Mouse (Mus musculus) adrenal gland, postnatal 4 days (tissue): Measurements from ENCODE around the gene Zar1l. TPM values are rescaled to one million over a fixed set of nuclear protein-coding genes. Genes with fewer than 3 reads are reported as not detected.
"Not testable (repeated sequence)": the region's sequence is repeated elsewhere in the genome, so short reads cannot be mapped to it uniquely, and the experiment has no call there.

ENCODE experiments used
- DNase-seq, 2 experiments: peaks; one replicate each; pipeline ENCODE4 v3.0.0; 2021 to 2022; ENCODE audit warnings: low spot score in 2 of 2, mixed read lengths in 2 of 2
- long read RNA-seq, 2 experiments: library from polyadenylated mRNA; stranded (forward); transcript quantifications; one replicate each; pipeline ENCODE4 v2.0.0; 2021
- total RNA-seq, 2 experiments: library from RNA; stranded (reverse); gene quantifications; 2 replicates each; pipeline ENCODE4 v1.2.3; 2021

Zar1l gene
- total RNA-seq = not detected
- long read RNA-seq, experiment 1 = 0 reads
- long read RNA-seq, experiment 2 = 0 reads

DNA sequence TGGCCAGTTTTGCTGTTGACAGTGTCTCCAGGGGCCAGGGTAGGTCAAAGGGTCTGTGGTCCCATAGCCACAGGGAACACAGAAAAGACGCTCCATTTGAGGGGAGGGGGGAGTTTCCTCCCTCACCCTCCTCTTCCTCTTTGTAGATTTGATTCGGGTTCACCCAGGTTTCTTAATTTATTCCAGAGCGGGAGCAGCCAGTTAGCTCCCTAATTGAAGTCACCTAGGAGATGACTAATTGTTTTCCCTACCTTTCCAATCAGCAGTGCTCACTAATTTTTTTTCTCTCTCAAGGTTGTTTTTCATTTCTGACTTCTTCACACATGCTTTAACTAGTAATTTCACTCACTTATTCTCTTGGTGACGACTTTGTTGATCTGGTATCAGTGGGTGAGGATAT lies at the start of gene Zar1l:
TSS of gene Zar1l (minus strand) at position 101 of the 400 bp plus-strand sequence.
- no peak for DNase-seq

GRCm38 (mm10) chr5:150566971-150567370 lies 49.0 kb upstream of the Zar1l start:
- no peak for DNase-seq

DNA sequence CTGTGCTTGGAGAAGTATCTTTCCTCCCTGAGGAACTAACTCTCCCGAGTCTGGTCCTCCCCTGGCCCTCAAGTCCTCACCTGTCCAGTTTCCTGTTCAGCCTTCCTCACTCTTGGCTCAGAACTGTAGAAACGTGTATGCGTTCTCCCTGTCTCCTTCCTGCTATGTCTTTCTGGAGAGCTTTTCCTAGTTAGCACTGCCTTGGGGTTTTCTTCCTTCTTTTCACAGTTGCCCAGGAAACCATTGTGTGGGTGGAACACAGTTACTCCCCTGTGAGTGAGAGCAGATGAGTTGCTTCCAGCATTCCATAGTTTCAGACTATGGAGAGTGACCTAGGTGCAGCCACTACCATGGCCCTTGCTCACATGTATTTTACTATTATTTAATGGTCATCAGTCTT lies 48.3 kb upstream of the Zar1l start:
- no peak for DNase-seq

GRCm38 (mm10) chr5:150564426-150564825 lies 46.5 kb upstream of the Zar1l start:
- no peak for DNase-seq

- DNase-seq = no peak
Measured at GRCm38 (mm10) chr5:150561783-150562182, 43.8 kb upstream of the Zar1l start.

GRCm38 (mm10) chr5:150561376-150561775 lies 43.4 kb upstream of the Zar1l start:
- no peak for DNase-seq

DNA sequence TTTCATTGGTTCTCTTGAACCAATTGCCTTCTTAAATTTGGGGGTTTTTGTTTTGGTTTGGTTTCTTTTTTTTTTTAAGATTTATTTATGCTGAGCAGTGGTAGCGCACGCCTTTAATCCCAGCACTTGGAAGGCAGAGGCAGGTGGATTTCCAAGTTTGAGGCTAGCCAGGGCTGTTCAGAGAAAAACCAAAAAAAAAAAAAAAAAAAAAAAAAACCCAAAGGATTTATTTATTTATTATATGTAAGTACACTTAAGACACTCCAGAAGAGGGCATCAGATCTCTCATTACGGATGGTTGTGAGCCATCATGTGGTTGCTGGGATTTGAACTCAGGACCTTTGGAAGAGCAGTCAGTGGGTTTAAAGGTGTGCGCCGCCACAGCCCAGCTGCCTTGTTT lies 42.9 kb upstream of the Zar1l start:
- DNase-seq = no peak

GRCm38 (mm10) chr5:150559519-150560103 lies 41.6 kb upstream of the Zar1l start:
- DNase-seq = no peak

DNA sequence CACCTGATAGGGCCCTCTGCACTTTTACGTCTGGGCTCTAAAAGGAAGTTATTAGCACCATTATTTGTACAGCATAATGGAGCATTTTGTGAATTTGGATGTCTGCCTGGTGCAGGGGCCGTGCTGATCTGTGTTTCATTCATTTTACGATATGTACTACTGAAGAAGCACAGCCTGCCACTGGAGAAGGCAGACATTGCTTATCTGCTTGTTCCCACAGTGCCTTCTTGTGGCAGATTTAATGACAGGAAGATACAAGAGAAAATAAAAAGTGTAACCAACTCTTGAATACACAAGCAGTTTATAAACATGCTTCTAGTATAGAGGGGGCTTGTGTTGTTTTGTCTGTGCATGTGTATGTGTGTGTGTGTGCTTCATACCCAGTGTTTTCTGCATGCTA lies 33.7 kb upstream of the Zar1l start:
- no peak for DNase-seq

- no peak for DNase-seq
Measured at GRCm38 (mm10) chr5:150543184-150543583, 25.2 kb upstream of the Zar1l start.

DNA sequence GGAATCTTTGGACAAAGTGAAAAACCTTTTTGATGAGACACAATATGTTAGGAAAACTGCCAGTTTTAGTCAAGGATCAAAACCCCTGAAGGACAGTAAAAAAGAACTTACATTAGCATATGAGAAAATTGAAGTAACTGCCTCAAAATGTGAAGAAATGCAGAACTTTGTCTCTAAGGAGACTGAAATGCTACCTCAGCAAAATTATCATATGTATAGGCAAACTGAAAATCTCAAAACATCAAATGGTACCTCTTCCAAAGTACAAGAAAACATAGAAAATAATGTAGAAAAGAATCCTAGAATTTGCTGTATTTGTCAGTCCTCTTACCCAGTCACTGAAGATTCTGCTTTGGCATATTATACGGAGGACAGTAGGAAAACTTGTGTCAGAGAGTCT lies 23.3 kb upstream of the Zar1l start:
- DNase-seq = no peak

- DNase-seq = no peak
Measured at GRCm38 (mm10) chr5:150525239-150525638, 7.3 kb upstream of the Zar1l start.

DNA sequence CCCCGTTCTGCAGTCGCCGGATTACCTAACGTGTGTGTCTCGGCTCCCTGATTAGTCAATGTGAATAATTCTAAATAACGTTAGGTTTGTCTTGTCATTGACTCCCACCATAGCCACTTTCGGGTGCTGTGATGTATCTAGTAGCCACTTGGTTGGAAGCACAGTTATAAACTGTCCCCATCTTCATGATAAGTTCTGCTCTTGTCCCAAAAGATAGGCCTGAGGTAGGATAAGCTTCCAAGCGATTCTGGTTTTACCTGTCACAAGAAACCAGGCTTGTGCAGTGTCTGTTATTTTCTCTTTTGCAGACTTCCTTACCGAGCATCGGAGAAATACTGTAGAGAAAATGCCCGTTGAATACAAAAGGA lies 4.9 kb upstream of the Zar1l start:
- no peak for DNase-seq

DNA sequence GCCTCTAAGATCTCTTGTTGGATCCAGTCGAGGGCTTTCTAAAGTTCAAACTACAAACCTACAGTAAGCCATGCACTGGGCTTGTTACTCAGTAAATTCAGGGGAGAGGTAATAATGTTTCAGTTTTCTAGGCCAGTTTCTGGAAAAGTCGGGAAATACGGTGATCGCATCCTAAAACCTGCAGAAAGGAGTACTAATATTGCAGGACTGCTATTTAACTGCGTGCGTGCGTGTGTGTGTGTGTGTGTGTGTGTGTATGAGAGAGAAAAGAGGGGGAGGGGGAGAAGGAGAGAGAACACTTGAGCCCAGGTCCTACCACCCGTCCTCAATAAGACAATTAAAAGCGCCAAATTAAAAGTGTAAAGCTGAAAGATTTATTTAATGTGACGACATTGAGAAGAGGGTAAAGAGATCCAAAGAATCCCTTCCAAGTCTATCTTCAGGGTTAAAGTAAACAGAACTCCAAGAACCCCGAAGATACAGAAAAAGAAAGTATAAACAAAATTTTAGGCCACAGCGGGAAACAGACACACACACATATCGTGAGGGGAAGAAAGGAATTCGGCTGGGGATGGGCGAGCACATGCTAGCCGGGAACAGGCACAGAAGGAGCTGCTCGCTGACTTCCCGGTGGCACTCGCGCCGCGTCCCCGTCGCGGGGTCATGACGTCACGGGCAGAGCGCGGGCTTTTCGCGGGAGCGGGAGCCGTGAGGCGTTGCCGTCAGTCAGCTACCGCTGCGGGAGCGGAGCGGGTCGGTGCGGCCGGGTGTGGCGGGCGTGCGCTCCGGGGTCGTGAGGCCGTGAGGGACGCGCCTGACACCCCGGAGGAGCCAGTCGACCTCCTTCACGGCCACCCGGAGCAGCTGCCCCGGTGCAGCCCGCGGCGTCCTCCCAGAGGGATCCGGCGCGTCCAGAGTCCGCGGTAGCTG lies 4.2 kb upstream of the Zar1l start, which contains the start of gene Brca2:
TSS of gene Brca2 (plus strand) at position 694 of the 930 bp plus-strand sequence.
- DNase-seq = peak; percentile 89

DNA sequence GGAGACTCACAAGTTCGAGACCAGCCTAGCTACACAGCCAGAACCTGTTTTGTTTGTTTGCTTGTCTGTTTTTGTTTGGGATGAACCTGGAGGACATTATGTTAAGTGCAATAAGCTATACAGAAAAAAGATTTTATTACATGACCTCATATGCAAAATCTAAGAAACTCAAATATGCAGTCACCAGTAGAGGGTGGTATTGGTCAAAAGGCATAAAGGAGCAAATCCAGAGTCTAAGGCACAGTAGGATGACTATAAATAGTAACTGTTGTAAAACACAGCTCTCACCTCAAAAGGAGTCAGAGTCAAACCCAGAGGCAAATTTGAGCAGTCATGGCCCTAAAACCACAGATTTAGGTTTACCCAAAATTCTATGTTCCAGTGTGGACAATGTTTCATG lies 1.6 kb upstream of the Zar1l start:
- DNase-seq = no peak

DNA sequence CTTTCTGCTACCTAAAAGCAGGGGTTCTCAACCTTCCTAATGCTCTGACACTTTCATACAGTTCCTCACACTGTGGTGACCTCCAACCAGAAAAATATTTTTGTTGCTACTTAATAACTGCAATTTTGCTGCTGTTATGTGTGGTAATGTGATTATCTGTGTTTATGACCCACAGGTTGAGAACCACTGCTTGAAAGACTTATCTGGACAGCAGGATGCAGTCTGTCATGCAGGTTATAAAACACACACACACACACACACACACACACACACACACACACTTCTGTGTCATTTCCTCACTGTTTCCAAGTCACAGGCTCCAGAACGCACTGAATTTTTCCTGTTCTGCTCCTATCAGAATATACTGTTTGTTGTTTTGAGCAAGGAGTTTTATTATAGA lies 3.9 kb downstream of the Zar1l start:
- no peak for DNase-seq

DNA sequence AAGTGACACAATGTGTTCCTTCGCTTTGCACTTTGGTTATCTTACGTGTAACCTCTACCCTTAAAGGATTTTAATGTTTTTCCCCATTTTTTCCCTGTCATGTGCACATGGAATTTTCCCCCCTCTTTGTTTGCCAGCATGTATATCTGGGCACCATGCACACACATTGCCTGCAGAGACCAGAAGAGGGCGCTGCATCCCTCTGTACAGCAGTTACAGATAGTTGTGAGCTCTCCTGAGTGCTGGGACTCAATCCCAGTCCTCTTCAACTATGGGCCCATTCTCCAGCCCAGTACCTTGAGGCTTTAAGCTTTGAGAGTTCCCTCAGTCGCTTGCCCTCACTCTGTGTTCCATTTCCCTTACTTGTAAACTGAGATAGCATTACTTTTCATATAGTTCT lies 4.7 kb downstream of the Zar1l start:
- DNase-seq = no peak

DNA sequence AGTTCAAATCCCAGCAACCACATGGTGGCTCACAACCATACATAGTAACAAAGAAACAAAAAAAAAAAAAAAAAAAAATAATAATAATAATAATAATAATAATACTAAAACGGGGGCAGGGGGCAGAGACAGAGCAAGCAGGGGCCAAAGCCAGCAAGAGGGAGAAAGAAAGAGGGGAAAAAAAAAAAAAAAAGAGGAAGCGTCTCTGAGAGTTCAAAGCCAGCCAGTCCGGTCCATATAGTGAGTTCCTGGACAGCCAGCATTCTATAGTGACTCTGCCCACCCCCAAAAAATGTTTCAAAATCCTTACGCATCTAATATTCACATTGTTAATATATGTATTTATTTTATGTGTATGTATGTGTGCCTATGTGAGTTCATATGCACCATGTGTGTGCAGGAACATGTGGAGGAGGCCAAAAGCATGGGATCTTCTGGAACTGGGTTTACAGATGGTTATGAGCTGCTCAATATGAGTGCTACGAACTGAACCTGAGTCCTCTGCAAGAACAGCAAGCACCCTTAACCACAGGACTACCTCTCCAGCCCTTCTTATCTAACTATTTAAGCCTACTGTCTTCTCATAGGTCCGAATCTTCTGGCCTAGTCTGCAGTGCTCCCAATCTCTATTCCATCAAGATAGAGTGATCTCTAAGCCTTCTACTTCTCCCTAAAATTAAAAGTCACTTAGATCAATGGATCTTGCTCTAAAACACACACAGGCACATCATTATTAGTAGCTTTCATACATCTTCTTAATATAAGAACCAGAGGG lies 7.3 kb downstream of the Zar1l start:
- DNase-seq = no peak

- no peak for DNase-seq
Measured at GRCm38 (mm10) chr5:150495792-150496191, 22.2 kb downstream of the Zar1l start.

DNA sequence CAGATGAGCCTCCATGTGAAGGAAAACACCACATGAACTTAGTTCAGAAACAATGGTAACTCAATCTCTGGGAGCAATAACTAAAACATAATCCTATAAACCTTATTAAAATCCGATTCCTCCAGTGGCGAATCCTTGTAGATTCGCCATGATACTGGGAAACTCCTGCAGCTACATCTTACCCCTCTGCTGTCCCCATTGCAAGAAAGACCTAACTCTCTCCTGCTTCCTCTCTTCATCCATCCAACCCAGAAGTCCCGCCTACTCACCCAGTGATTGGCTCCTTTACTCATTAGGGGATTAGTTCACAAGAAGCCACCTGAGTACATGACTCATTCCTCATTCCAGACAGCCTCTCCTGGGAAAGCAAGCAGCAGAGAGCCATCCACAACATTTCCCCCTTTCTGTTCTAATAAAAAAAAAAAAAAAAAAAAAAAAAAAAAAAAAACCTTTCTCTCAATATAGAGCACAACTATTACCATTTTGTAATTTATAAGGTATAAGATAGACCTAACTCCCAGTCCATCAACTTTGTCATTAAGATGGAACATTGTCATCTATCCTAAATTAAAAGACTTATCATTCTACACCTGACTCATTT lies 26.3 kb downstream of the Zar1l start:
- not testable (repeated sequence) for DNase-seq

GRCm38 (mm10) chr5:150490821-150491220 lies 27.1 kb downstream of the Zar1l start:
- DNase-seq = no peak
